Mouse (Mus musculus) liver, adult 2 months (tissue): ENCODE data around the gene Afdn.

Experiments
- CTCF ChIP-seq: fragments of 200-500 bp; IDR thresholded peaks from 2 replicates; pipeline ENCODE4 v1.5.1; 2011; ENCODE audit warnings: low read depth, low read length, control low read depth
- POLR2A ChIP-seq: fragments of 200-500 bp; IDR thresholded peaks from 2 replicates; pipeline ENCODE4 v1.6.1; 2011; ENCODE audit warnings: low read length, control low read depth; ENCODE audit not compliant: insufficient read depth; ENCODE audit errors: extremely low read depth

- TF ChIP-seq POLR2A (no peak), CTCF (no peak)
Measured at GRCm38 (mm10) chr17:13778865-13779264, 18.5 kb downstream of the Afdn start.
